Mouse (Mus musculus) c-Kit-negative CD71-positive TER-119-positive erythroid progenitor cells, embryonic 14.5 days (primary cell): ENCODE data around the gene Gm37240.
A peak's percentile ranks its signal among the peaks of the same experiment; 100 is the strongest.

Experiments
- DNase-seq: peaks from one replicate; pipeline ENCODE4 v3.0.0-alpha.2; 2013; ENCODE audit warnings: low read depth, low spot score

Gene Gm37240

GRCm38 (mm10) chr3:85757435-85757834, 129.9 kb downstream of the Gm37240 start:
- no peak for DNase-seq

GRCm38 (mm10) chr3:85749348-85749747, 138.0 kb downstream of the Gm37240 start:
- no peak for DNase-seq

GRCm38 (mm10) chr3:85748863-85749262, 138.5 kb downstream of the Gm37240 start:
- no peak for DNase-seq

GRCm38 (mm10) chr3:85746116-85746515, 141.2 kb downstream of the Gm37240 start:
- DNase-seq, result no peak

GRCm38 (mm10) chr3:85741767-85742166, 145.6 kb downstream of the Gm37240 start:
- DNase-seq, result no peak

GRCm38 (mm10) chr3:85738591-85738990, 148.7 kb downstream of the Gm37240 start:
- DNase-seq, result no peak

- no peak for DNase-seq
These were observed 153.2 kb downstream of the Gm37240 start for GRCm38 (mm10) chr3:85733939-85734729.

GRCm38 (mm10) chr3:85727171-85727570, 160.1 kb downstream of the Gm37240 start:
- DNase-seq, result no peak

- no peak for DNase-seq
These were observed 161.3 kb downstream of the Gm37240 start for GRCm38 (mm10) chr3:85725971-85726370.

- peak; percentile 44 for DNase-seq
These were observed 162.2 kb downstream of the Gm37240 start for GRCm38 (mm10) chr3:85725110-85725509.

GRCm38 (mm10) chr3:85722581-85722980, 164.7 kb downstream of the Gm37240 start:
- no peak for DNase-seq

GRCm38 (mm10) chr3:85715764-85716297, 171.5 kb downstream of the Gm37240 start:
- no peak for DNase-seq

GRCm38 (mm10) chr3:85713936-85714709, 173.2 kb downstream of the Gm37240 start:
- no peak for DNase-seq

GRCm38 (mm10) chr3:85710695-85711094, 176.6 kb downstream of the Gm37240 start:
- DNase-seq, result no peak

- peak; percentile 13 for DNase-seq
These were observed 179.9 kb downstream of the Gm37240 start for GRCm38 (mm10) chr3:85707421-85707820.

GRCm38 (mm10) chr3:85703141-85703882, 184.0 kb downstream of the Gm37240 start:
- DNase-seq, result no peak

GRCm38 (mm10) chr3:85698496-85698895, 188.8 kb downstream of the Gm37240 start:
- DNase-seq, result no peak

- no peak for DNase-seq
These were observed 192.3 kb downstream of the Gm37240 start for GRCm38 (mm10) chr3:85695056-85695455.

GRCm38 (mm10) chr3:85693013-85693412, 194.3 kb downstream of the Gm37240 start:
- no peak for DNase-seq

GRCm38 (mm10) chr3:85691134-85691533, 196.2 kb downstream of the Gm37240 start:
- no peak for DNase-seq

- DNase-seq, result no peak
These were observed 199.0 kb downstream of the Gm37240 start for GRCm38 (mm10) chr3:85688341-85688740.

- no peak for DNase-seq
These were observed 202.0 kb downstream of the Gm37240 start for GRCm38 (mm10) chr3:85685271-85685670.
